Mouse (Mus musculus) ZHBTc4 (cell line): ENCODE data around the gene Nabp2.

Source experiments
- DNase-seq: peaks from one replicate; pipeline ENCODE4 v3.0.0-alpha.2; 2011; ENCODE audit warnings: low read depth, low spot score

Gene Nabp2

DNA sequence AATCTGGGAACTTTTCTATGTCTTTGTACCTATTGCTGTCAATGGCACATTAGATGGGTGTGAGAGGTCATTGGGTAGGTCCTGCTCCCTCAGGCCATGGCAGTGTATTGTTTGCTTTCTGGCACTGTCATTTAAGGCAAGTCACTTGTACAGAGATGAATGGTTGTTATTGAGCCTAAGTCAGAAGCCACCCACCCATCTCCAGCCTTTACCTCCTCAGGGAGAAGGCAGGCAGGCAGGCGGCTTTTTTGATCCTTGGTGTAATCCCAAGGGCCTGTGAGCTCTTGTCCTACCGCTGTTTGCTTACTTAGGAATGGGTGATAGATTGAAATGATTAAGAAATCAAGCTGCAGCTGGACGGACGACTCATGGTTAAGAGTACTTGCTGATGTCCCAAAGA, 18.2 kb upstream of the Nabp2 start:
- no peak for DNase-seq

DNA sequence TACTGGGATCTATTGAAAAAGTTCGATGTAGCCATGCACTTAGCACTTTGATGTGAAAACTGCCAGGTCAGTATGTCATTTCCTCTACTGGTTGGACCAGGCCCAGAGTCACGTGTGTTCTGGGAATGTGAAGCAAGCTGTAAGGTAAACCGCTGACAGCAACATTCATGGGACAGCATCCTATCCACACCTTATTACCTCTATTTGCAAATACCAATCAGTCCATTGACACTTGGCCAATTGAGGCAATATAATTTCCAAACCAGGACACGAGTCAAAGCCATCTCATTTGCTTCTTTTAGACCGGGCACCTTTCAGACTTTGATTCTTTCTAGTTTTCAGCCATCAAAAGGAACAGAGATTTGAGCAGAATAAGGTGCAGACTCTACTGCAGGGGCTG, 17.8 kb upstream of the Nabp2 start:
- DNase-seq = no peak

DNA sequence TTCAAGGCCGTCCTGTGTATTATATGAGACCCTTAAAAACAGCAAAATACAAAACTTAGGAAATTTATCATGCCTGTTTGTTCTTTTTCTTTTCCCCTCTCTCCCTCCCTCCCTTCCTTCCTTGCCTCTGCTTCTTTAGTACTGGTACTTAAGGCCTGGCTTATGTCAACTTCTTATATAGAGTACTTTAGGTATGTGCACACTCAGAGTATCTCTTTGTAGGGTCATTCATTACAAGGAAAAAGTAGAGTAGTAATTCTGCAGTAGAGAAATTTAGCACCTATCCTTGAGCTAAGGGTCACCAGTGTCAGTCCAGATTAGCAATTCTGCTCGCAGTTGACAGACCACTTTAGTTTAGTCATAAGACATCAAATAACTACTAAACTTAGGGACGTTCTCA, 14.0 kb upstream of the Nabp2 start:
- no peak for DNase-seq

DNA sequence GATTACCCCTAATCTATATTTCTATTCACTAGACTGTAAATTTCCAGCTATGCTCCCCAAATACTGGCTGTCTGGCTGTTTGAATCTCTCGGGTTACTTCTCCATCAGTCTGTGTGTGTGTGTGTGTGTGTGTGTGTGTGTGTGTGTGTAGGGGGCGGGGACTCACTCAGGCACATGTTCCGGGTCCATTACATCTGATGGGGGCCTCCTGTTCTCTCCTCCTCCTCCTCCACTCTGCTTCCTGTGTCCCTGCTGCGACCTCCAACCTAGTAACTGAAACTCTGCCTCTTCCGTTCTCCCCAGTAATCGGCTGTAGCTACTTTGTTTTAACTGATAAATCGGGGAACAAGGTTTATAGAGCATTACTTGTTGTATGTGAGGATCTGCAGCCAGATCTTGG, 13.3 kb upstream of the Nabp2 start:
- no peak for DNase-seq

DNA sequence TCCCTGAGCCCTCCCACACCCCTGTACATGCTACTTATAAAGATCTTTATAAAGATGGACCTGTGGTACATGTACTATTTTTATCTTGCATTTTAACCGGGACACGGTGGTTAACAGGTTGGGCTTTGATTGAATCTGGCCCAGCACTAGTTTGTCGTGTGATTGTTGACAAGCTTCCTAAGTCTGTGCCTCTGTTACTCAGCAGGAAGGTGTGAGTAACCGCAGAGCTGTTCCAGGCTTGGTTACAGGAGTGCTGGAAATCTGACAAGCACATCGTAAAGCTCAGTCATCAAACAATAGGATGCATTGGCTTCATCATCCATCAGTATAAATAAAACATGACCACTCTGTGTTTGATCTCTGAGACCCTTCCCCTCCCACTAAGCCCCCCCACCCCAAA, 11.1 kb upstream of the Nabp2 start:
- DNase-seq = no peak

DNA sequence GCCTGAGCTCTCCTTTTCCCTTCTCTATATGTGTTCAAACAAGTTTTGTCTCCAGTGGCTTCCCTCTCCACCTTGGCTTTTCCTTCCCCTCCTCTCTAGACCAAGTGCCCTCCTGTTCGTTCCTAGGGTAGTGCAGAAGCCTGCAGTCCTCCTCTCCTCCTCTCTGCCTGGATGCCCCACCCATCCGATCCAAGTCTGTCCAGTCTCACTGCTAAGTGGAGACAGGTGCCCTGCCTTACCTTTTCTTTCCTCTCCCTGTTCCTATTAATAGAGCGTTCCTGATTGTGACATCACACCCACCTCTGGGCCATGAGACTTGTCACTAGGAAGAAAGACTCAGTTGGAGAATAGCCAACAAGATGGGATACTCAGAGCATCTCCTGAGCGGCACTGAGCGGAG, 3.6 kb upstream of the Nabp2 start:
- DNase-seq = no peak

DNA sequence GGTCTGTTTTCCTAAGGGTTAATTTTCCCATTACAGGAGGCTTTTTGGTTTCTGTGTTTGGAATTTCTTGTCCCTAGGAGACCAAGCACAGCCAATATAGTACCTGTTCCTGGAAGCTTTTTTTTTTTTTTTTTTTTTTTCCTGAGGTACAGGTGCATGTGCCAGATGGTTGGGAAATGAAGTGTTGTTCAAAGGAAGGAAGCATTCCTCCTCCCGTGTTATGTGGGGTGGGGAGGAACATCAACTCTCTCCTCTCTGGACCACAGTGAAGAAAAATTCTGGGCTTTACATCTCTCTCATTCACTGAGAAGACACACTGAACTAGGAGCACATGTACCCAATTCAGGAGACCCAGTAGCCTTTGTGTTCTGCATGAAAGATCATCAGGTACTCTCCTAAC, 1.8 kb upstream of the Nabp2 start:
- DNase-seq = no peak

DNA sequence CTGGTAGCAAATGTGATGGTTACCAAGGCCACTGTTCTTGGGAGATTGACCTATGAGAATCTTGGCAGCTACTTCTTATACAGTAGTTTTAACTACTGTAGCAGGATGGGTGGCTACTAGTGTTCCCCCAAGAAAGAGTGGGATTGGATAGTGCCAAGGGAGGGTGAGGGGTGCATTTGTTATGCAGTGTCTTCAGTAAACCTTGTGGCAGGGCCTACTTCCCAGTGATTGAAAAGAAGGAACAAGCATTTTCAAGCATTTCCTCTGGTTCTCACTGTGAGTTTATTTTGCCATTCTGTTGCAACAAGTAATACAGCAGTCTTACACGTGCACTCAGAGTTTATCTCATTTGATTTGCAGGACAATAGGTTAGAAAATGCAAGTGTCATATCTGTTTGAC, 1.3 kb upstream of the Nabp2 start:
- DNase-seq = no peak

DNA sequence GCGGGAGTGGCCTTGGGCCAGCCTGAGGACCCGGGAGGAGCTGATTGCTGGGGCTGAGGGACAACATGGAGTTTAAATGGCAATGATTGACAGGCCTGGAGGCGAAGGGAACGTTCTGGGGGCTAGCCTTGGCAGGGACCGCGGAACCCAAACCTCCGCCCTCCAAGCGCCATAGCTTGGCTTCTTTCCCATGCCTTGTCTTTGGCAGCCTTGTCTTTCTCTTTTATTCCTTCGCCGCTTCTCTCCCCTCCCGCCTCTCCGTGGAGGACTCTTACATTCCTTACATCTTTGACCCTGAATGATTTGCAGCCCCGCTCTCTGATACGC, 726 bp upstream of the Nabp2 start:
- no peak for DNase-seq

DNA sequence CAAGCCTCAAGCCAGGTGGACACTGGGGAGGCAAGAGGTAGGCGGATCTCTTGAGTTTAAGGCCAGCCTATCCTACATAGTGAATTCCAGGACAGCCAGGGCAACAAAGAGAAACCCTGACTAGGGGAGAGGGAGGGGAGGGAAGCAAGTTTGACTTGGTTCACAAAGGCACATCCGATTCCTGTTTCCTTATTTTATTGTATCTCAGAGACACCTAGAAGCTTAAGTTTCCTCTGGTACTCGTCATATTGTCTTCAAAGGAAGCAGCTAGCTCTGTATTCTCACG, 789 bp downstream of the Nabp2 start:
- DNase-seq = peak; percentile 62

DNA sequence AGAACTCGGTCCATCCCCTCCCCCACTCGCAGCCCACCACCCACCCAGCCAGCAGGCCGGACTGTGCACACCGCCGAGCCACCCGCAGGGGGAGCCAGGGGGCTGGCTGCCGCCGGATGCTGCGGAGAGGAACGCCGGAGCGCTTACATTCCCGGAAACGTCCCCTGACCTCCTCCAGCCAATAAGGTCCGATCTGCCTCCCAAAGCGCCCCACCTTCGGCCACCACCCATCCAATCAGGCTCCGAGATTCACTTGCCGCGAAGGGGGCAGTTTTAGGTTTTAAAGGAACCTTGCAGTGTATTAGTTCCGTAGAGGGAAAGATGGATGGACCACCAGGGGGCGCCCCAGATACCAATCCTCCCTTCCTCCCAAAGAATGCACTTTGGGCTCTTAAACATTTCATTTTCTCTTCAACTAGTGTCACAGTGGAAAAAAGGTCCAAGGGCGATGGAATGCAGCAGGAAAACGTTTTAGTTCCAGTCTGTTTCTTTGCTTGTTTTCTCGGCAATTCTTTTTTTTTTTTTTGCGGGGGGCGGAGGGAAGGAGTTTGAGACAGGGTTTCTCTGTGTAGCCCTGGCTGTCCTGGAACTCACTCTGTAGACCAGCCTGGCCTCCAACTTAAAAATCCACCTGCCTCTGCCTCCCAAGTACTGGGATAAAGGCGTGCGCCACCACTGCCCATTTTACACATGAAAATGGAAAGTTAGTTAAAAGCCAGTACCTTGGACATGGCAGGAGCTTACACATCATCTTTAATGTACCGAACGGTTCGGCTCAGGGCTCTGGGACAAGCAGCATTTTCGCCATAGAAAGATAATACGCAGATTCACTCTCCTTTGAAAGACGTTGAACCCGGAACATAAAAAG, 1.4 kb downstream of the Nabp2 start:
- peak; percentile 99 for DNase-seq

DNA sequence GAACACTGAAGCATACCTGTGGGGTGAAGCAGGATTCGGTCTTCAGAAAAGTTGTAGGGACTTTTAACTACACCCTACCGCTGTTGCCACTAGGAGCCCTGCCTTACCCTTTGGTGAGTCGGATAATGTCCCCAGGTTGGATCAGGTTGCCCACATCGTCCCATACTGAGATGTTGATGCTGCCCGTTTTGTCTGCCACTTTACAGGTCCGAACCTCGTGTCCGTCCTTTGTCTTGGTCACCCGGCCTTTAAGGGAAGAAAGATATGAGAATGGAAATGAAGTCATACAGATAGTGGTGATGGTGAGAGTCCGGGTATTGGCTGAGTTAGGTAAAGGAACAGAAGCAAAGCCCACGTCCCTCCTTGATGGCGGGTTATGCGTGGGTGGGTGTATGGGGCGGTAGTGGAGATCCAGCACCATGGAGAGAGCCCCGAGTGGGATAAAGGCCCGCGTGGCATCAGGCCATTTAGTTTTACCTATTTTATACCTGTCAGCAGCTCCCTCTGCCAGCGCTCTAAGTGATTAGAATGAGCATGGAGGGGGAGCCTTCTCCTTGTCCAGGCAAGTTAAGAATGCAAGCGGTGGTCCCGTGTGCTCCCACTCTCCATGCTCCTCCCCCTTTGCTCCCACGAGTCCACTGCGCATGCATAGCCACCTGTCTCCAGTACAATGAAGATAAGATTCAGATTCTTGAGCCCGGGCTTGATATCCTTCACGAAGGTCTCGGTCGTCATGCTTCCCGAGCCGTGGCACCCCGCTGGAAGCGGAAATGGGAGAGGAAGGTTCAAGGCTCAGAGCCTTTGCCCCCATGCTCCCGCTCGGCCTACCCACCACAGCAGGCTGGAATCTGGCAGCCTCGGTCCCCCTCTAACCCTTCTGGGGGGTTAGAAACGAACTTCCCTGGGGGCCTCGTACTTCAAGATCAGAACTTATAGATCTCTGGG, 2.4 kb downstream of the Nabp2 start:
- peak; percentile 64 for DNase-seq

DNA sequence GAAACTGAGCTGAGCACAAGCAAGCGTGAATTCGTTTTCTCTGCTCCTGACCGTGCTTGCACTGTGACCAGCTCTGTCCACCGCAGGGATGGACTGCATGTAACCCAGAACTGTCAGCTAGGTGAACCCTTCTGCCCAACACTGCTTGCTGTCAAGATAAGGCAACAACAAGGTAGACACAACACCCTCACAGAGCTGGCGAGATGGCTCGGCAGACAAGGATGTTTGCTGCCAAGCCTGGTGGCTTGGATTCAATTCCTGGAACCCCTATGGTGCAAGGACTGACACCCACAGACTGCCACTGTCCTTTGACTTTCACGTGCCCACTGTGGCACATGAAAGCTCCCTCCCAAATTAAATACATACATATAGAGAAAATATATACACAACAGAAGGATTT, 7.4 kb downstream of the Nabp2 start:
- DNase-seq = no peak

DNA sequence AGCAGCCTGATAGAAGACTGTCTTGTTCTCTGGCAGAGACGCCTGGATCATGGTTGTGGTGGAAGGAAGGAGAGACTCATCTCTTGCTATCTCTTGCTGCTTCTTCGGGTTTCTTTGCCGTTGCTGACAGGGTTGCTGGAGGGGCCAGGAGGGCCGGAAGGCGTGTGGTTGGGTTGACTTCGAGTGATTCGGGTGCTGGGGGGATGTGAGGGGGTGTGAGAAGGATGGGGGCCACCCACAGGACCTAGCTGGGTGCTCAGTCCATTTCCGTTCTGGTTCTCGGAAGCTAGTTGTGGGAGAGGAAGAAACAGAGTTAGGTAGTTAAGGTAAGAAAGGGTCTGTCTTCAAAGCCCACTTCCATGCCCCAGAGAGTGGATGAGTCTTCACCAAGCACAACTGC, 9.7 kb downstream of the Nabp2 start:
- no peak for DNase-seq

DNA sequence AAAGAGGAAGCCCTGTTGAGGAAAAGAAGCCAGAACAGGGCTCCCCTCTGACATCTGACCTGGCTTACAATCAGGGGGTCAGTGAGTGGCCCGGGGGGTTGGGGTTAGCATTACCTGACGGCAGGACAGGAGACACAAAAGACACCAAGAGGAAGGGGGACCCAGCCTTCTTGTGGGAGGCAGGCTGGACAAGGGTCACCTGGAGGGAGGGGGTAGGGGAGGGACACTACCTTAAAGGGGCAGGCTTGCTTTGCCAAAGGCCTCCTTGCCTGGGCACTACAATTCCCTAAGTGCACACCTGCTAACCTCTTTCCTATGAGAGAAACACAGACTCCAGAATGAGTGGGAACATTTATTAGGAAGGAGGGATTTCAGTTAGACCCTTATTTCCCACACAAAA, 10.2 kb downstream of the Nabp2 start, which contains the start of gene Slc39a5:
Gene Slc39a5, minus strand, starts transcription at position 174 of the 400 bp plus-strand sequence.
- no peak for DNase-seq

DNA sequence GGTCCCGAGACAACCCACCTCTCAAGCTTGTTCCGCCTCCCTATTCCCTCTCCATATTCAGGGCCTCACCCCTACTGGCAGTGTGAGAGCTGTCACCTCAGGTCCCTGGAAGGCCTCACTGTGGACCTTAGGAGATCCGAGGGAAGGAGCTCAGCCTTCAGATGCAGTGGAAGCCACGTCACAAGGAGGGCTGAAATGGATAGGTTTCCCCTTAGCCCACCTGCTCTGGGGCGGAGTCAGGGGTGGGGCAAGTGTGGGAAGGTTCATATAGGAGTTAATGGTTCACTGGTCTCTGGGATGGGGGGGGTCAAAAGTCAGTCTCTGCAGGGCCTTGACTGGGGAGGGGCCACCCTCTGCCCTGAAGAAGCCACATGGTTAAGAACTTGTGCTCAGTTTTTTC, 11.0 kb downstream of the Nabp2 start:
- DNase-seq = no peak

DNA sequence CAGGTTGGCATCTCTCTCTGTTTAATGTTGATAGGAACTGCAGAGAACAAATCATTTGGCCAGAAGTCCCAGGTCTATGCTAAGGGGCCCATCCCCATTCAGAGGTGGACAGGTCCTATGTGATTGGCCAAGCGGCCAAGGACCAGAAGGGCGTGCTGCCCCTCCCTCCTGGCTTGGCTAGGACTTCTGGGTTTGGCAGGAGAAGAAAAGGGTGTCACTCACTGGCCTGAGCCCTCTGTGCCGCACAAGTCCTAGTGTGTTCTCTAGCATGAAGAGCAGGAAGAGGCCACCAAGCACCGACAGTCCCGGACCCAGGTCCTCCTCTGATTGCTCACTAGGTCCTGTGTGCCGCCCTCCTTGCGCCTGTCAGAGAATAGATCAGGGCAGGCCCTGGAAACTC, 13.8 kb downstream of the Nabp2 start:
- no peak for DNase-seq

DNA sequence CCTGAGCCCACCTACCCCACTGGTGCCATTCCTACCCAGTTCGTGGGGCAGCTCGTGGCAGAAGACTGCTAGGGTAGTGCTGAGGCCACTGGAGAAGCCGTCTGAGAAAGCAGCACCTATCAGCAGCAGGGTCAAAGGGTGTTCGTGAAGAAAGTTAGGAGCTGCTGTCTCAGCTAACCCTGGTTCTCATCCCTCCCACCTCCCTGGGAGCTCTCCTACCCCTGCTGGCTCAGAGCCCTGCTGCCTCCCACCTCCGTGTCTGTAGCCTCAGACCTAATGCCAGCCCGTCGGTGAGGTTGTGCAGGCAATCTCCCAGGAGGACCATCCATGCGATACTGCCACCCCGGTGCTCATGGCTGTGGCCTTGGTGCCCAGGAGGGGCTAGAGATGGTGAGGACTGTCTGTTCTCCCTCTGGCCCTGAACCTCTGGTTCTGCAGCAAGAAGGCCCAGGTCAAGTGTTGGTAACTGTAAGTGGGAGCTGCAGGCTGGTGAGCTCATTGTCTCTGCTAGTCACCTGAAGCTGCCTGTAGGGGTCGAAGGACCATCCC, 14.5 kb downstream of the Nabp2 start:
- DNase-seq = no peak

DNA sequence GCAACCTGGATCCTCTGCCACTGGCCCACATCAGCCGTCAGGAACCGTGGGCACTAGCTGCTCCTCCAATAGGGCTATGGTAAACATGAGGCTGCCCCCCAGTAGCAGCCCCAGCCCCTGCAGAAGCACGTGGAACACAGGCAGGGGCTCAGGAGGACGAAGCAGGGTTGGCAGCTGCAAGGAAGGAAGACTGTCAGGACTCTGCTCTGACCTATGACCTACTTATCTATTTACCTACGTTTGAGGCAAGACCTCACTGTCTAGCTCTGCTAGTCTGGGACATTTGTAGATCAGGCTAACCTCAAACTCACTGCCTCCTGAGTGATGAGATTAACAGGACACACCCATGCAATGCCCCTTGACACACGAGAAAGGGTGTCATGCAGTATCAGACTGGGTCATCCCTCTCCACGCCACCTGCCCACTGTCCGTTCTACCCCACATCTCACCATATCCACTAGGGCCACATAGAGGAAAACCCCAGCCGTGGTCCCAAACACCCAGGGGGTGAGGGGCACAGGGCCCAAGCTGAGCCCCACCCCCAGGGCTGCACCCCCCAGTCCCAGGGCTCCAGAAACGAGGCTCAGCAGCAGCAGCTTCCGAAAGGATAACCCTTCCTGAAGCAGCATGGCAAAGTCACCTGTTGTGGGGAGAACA, 15.1 kb downstream of the Nabp2 start:
- DNase-seq = no peak

DNA sequence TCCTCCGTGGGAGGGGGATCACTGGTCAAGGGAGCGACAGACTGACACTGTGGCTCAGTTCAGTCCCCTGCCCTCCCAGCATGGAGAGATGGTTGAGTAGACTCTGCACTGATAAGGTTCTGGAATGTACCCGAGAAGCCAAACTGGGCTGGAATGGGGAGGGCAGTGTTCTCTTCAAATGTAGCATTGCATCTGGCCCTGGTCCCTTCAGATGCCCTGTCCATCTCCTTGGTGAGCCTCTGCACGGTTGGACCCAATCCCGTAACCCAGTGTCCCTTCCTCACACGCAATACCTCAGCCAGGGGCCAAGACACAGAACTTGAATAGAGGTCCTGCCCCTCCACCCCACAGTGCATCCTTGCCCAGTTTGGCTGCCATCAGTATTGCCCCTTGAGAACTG, 19.4 kb downstream of the Nabp2 start:
- DNase-seq = no peak

DNA sequence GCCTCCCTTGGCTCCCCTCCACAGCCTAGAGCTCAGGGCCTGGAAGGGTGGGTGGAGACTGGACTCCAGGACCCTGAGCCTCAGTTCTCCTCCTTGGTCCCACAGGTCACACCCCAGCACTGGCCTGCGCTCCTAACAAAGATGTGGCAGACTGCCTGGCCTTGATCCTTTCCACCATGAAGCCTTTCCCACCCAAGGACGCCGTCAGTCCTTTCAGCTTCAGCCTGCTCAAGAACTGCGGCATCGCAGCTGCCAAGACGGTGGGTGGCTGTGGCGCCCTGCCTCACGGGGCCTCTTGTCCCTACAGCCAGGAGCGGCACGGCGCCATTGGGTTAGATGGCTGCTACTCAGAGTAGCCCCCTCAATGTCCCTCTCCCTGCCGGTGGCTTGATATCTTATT, 20.9 kb downstream of the Nabp2 start:
- DNase-seq = no peak

DNA sequence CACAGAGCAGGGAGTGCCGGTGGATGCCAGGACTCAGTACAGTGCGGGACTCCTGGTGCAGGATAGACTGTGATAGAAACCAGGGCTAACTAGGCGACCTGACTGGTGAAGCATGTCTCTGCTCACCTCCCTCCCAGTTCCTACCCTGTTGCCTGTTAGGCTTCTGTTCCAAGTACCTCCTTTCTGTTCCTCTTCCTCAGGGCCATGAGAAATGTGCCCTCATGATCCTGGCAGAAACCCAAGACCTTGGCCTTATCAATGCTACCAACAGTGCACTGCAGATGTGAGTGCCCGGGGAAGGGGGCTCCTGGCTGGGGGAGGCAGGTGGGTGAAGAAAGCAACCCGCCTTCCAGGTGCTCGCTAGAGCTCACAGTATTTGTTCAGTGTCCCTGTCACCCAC, 21.7 kb downstream of the Nabp2 start:
- no peak for DNase-seq
